Mouse (Mus musculus) large intestine, adult 2 months (tissue): ENCODE data around the gene Zfp992. TPM values are rescaled to one million over a fixed set of nuclear protein-coding genes. Genes with fewer than 3 reads are reported as not detected.
"Not testable (repeated sequence)": the region's sequence is repeated elsewhere in the genome, so short reads cannot be mapped to it uniquely, and the experiment has no call there.

Source experiments
- DNase-seq: peaks from one replicate; pipeline ENCODE4 v3.0.0-alpha.2; 2012; ENCODE audit warnings: low read depth, low spot score
- WGBS: fragments of 180-500 bp; shearing (Covaris S2); methylation state at CpG from one replicate; pipeline ENCODE4 v1.1.7; 2018; 5-methylcytosine and 5-hydroxymethylcytosine counted together
- polyA plus RNA-seq: library from polyadenylated mRNA; depleted of rRNA; stranded (reverse); fragments of >200 nt; gene quantifications from 2 replicates; pipeline ENCODE4 v1.2.3, GENCODE M21; 2012; rRNA removed

The Zfp992 gene
- polyA plus RNA-seq, 1 experiment, result 0.35 TPM

GRCm38 (mm10) chr4:146509029-146509428 is 60.2 kb downstream of the Zfp992 start:
- DNase-seq, result not testable (repeated sequence)

DNA sequence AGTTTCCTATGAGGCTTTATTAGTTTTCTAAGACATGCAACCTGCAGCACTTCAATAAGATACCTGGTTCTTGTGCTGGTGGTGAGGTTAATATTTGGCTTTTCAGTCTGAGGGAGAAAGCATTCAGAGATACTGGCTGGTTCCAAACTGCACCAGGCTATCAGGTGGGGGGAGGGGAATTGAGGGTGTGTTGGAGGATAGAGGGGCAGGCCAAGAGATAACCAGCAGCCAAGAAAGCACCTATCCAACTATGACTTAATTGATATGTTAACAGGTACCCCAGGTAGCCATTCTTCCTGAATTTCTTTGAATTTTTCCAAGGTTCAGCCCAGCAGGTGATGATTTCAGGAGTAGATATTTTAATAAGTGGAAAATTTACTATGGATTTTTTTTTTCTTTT is 63.0 kb downstream of the Zfp992 start:
- not testable (repeated sequence) for DNase-seq

More at GRCm38 (mm10) chr4:146509029-146509428, 60.2 kb downstream of the Zfp992 start:
- WGBS, result 95% methylated on average over 23 of the region's 24 CpGs

DNA sequence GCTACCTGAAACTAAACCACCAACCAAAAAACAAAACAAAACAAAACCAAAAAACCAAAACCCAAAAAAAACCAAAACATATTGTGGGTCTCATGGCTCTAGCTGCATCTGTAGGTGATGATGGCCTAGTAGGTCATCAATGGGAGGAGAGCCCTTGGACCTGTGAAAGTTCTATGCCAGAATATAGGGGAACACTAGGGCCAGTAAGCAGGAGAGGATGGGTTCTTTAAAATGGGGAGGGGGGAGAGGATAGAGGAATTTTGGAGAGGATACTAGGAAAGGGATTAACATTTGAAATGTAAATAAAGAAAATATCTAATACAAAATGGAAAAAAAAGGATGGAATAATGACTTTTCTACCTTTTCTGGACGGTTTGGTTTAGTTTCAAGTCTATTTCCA is 67.7 kb downstream of the Zfp992 start:
- DNase-seq, result no peak
- 41% methylated on average over 1 of the region's 1 CpGs for WGBS

DNA sequence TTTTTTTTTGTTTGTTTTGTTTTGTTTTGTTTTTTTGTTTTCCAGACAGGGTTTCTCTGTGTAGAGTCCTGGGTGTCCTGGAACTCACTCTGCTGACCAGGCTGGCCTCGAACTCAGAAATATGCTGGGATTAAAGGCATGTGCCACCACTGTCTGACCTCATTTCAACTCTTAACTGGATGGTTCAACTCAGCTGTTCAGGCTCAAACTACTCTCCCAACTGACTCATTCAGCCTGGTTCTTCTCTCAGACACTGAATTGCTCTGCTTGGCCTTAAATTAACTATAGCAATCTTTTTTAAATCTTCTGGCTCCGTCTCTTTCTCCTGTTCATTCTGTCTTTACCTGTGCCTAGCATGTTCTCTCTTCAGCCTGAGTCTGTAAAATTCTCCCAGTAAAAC is 68.3 kb downstream of the Zfp992 start:
- DNase-seq, result not testable (repeated sequence)
- 50% methylated on average over 2 of the region's 2 CpGs for WGBS

Other genes with a start within 250 kb of the Zfp992 start
- not detected in 2 replicates for gene Zfp981, start 53.0 kb downstream of the Zfp992 start, polyA plus RNA-seq
- gene Zfp993, start 161.9 kb downstream of the Zfp992 start, polyA plus RNA-seq, result 0.21 and 1.0 TPM in 2 replicates